ENCODE assay signal across 33 mouse cellular contexts in genomic region chr7:78656181-78656580, GRCm38 (mm10).
"Had no signal": no experiment of that assay in that cellular context is flagged by ENCODE, and none has a peak within 500 bp of the region (broad histone marks: within the 10 kb centered on the region; RNA-seq: fewer than 3 reads in every experiment).

No protein-coding gene starts in this region.

- H3K36me3 ChIP-seq: heart, embryonic 12.5 days; heart, embryonic 13.5 days; heart, embryonic 15.5 days; hindbrain, embryonic 10.5 days; hindbrain, embryonic 12.5 days; hindbrain, embryonic 13.5 days; hindbrain, embryonic 15.5 days; intestine, embryonic 15.5 days; kidney, embryonic 15.5 days had no signal

- ATAC-seq: hindbrain, embryonic 16.5 days; hindbrain, postnatal 0 days; inflammation-experienced regulatory T-cells, adult 6 months; intestine, embryonic 15.5 days; intestine, embryonic 16.5 days; intestine, postnatal 0 days had no signal

- H3K27me3 ChIP-seq: heart, embryonic 13.5 days; heart, embryonic 15.5 days; hindbrain, embryonic 12.5 days; hindbrain, embryonic 13.5 days; hindbrain, embryonic 15.5 days; intestine, embryonic 15.5 days; kidney, embryonic 15.5 days had no signal

- H3K9ac ChIP-seq: heart, embryonic 12.5 days; heart, embryonic 13.5 days; heart, embryonic 15.5 days; hindbrain, embryonic 12.5 days; hindbrain, embryonic 13.5 days; hindbrain, embryonic 14.5 days; hindbrain, embryonic 15.5 days; intestine, embryonic 15.5 days; kidney, embryonic 15.5 days had no signal

- DNase-seq: heart, postnatal 14 days; heart, postnatal 36 days; heart, postnatal 4 days; kidney, adult 11 months; kidney, adult 18-20 months; kidney, adult 2 months; kidney, adult 8-10 months; kidney, adult 9 months; kidney, postnatal 10 days; kidney, postnatal 14 days; kidney, postnatal 25 days; kidney, postnatal 36 days; kidney, postnatal 4 days; layer of hippocampus, adult 9-11 months; layer of hippocampus, postnatal 36 days had no signal

- H3K4me3 ChIP-seq: heart, embryonic 12.5 days; heart, embryonic 13.5 days; heart, embryonic 15.5 days; hindbrain, embryonic 10.5 days; hindbrain, embryonic 12.5 days; hindbrain, embryonic 13.5 days; hindbrain, embryonic 15.5 days; intestine, embryonic 15.5 days; kidney, embryonic 15.5 days; layer of hippocampus, adult 2 months; left cerebral cortex, adult 2 months had no signal

- H3K27ac ChIP-seq: heart, embryonic 13.5 days; heart, embryonic 15.5 days; hindbrain, embryonic 10.5 days; hindbrain, embryonic 12.5 days; hindbrain, embryonic 13.5 days; hindbrain, embryonic 14.5 days; hindbrain, embryonic 15.5 days; hindbrain, postnatal 0 days; intestine, embryonic 15.5 days; kidney, embryonic 15.5 days; kidney, postnatal 0 days; layer of hippocampus, adult 2 months; left cerebral cortex, adult 2 months had no signal

- H3K4me2 ChIP-seq: heart, embryonic 12.5 days; heart, embryonic 13.5 days; heart, embryonic 15.5 days; hindbrain, embryonic 12.5 days; hindbrain, embryonic 13.5 days; hindbrain, embryonic 14.5 days; hindbrain, embryonic 15.5 days; intestine, embryonic 15.5 days; kidney, embryonic 15.5 days had no signal

- H3K9me3 ChIP-seq: heart, embryonic 12.5 days; heart, embryonic 13.5 days; heart, embryonic 15.5 days; hindbrain, embryonic 10.5 days; hindbrain, embryonic 12.5 days; hindbrain, embryonic 13.5 days; hindbrain, embryonic 15.5 days; intestine, embryonic 15.5 days; kidney, embryonic 15.5 days had no signal

- H3K4me1 ChIP-seq: heart, embryonic 12.5 days; heart, embryonic 13.5 days; heart, embryonic 15.5 days; hindbrain, embryonic 12.5 days; intestine, embryonic 15.5 days; kidney, embryonic 15.5 days had no signal
